Mouse (Mus musculus) lung, embryonic 14.5 days (tissue): ENCODE results near the gene Sumo2. TPM values are rescaled to one million over a fixed set of nuclear protein-coding genes. Genes with fewer than 3 reads are reported as not detected.

Source experiments
- ATAC-seq: fragments of 200-750 bp; cut with Nextera tagmentation; 2 replicates; pipeline ENCODE4 v1.8.0; 2017; ENCODE audit warnings: mild to moderate bottlenecking, moderate TSS enrichment, moderate library complexity; ENCODE audit not compliant: insufficient read depth
- DNase-seq: peaks from one replicate; pipeline ENCODE4 v3.0.0-alpha.2; 2015
- H3K27ac ChIP-seq: fragments of 300-500 bp; sonication (generic); 2 replicates; pipeline ENCODE4 v1.5.1; 2014; ENCODE audit warnings: low read depth, mild to moderate bottlenecking, moderate library complexity
- H3K27me3 ChIP-seq: fragments of 300-500 bp; sonication (generic); 2 replicates; pipeline ENCODE4 v1.6.1; 2014; ENCODE audit warnings: low read length, control low read depth; ENCODE audit not compliant: insufficient read depth
- H3K36me3 ChIP-seq: fragments of 300-500 bp; sonication (generic); 2 replicates; pipeline ENCODE4 v1.6.1; 2014; ENCODE audit warnings: control low read depth; ENCODE audit not compliant: insufficient read depth
- H3K4me1 ChIP-seq: fragments of 300-500 bp; sonication (generic); 2 replicates; pipeline ENCODE4 v1.6.1; 2014; ENCODE audit warnings: antibody characterized with exemption, control low read depth; ENCODE audit not compliant: insufficient read depth
- H3K4me2 ChIP-seq: fragments of 300-500 bp; sonication (generic); 2 replicates; pipeline ENCODE4 v1.6.1; 2014; ENCODE audit warnings: mild to moderate bottlenecking
- H3K4me3 ChIP-seq: fragments of 300-500 bp; sonication (generic); 2 replicates; pipeline ENCODE4 v1.5.1; 2014; ENCODE audit warnings: low read depth, low read length
- H3K9ac ChIP-seq: fragments of 300-500 bp; sonication (generic); 2 replicates; pipeline ENCODE4 v1.6.1; 2014
- H3K9me3 ChIP-seq: fragments of 300-500 bp; sonication (generic); 2 replicates; pipeline ENCODE4 v1.6.1; 2016; ENCODE audit warnings: low read depth, low read length, control low read depth
- CTCF ChIP-seq: IDR thresholded peaks from 2 replicates; pipeline ENCODE4 v1.5.1; 2016; ENCODE audit warnings: antibody characterized with exemption, low read depth
- WGBS: fragments of 180-500 bp; shearing (Covaris S2); extraction: QIAGEN DNeasy Blood & Tissue Kit; methylation state at CpG from one replicate; pipeline ENCODE4 v1.1.7; 2014; 5-methylcytosine and 5-hydroxymethylcytosine counted together
- polyA plus RNA-seq: library from polyadenylated mRNA; unstranded; fragments of >200 nt; fragmentation: Nextera tagmentation; extraction: Ambion mirVana; gene quantifications from 2 replicates; pipeline ENCODE4 v1.2.1, GENCODE M21; 2014

Gene Sumo2
- 1,096 and 1,118 TPM in 2 replicates for polyA plus RNA-seq

- H3K9ac ChIP-seq: peak within 1 kb of the TSS; percentile 98
- DNase-seq (peak; percentile 98), ATAC-seq (peak; percentile 90)
- H3K4me2 ChIP-seq: peak within 1 kb of the TSS; percentile 71
- TF ChIP-seq CTCF: no peak
- WGBS: under 1% methylated on average over 61 of the region's 70 CpGs
- peak within 1 kb of the TSS; percentile 100 for H3K27ac ChIP-seq
- H3K27me3 ChIP-seq: no peaks in the 10 kb centered on the region
- H3K9me3 ChIP-seq: no peaks in the 10 kb centered on the region
- peaks cover 34% of the 10 kb centered on the region for H3K36me3 ChIP-seq
- 0 out of 2 replicates have a peak, but pooled peaks cover 6% of the 10 kb centered on the region for H3K4me1 ChIP-seq
- H3K4me3 ChIP-seq: peak within 1 kb of the TSS; percentile 98
Measured at GRCm38 (mm10) chr11:115536038-115536681, at the start of gene Sumo2. Gene Sumo2 (minus strand): TSS chr11:115536276.

- no peak for ATAC-seq
- no peak for TF ChIP-seq CTCF
- no peak overlapping the region for H3K4me3 ChIP-seq
- no peaks in the 10 kb centered on the region for H3K27me3 ChIP-seq
- H3K36me3 ChIP-seq: peaks cover 97% of the 10 kb centered on the region
- no peak overlapping the region for H3K9ac ChIP-seq
- no peak for DNase-seq
- 85% methylated on average over 7 of the region's 7 CpGs for WGBS
- H3K9me3 ChIP-seq: no peaks in the 10 kb centered on the region
- no peaks in the 10 kb centered on the region for H3K4me1 ChIP-seq
- no peak overlapping the region for H3K4me2 ChIP-seq
- H3K27ac ChIP-seq: no peak overlapping the region
Measured at GRCm38 (mm10) chr11:115585573-115586100, 49.6 kb upstream of the Sumo2 start.

GRCm38 (mm10) chr11:115584376-115585073 is 48.4 kb upstream of the Sumo2 start:
- Histone ChIP-seq H3K27me3 (no peaks in the 10 kb centered on the region), H3K9ac (no peak overlapping the region), H3K9me3 (no peaks in the 10 kb centered on the region), H3K36me3 (peaks cover 96% of the 10 kb centered on the region), H3K4me2 (no peak overlapping the region), H3K4me3 (no peak overlapping the region), H3K27ac (no peak overlapping the region), H3K4me1 (no peaks in the 10 kb centered on the region)
- no peak for ATAC-seq
- no peak for DNase-seq
- TF ChIP-seq CTCF: no peak
- WGBS: 81% methylated on average over 10 of the region's 10 CpGs

- ATAC-seq (no peak), DNase-seq (no peak)
- Histone ChIP-seq H3K4me3 (no peak overlapping the region), H3K4me1 (no peaks in the 10 kb centered on the region), H3K9ac (no peak overlapping the region), H3K4me2 (no peak overlapping the region), H3K27me3 (no peaks in the 10 kb centered on the region), H3K27ac (no peak overlapping the region), H3K36me3 (peaks cover 99% of the 10 kb centered on the region), H3K9me3 (no peaks in the 10 kb centered on the region)
- TF ChIP-seq CTCF: no peak
- 77% methylated on average over 10 of the region's 10 CpGs for WGBS
Measured at GRCm38 (mm10) chr11:115582913-115583606, 47.0 kb upstream of the Sumo2 start.

- H3K27me3 ChIP-seq: no peaks in the 10 kb centered on the region
- no peaks in the 10 kb centered on the region for H3K9me3 ChIP-seq
- H3K36me3 ChIP-seq: peaks cover 71% of the 10 kb centered on the region
- no peak overlapping the region for H3K4me3 ChIP-seq
- DNase-seq: no peak
- no peak for TF ChIP-seq CTCF
- no peak overlapping the region for H3K4me2 ChIP-seq
- ATAC-seq: no peak
- no peaks in the 10 kb centered on the region for H3K4me1 ChIP-seq
- no peak overlapping the region for H3K9ac ChIP-seq
- H3K27ac ChIP-seq: no peak overlapping the region
Measured at GRCm38 (mm10) chr11:115579080-115579479, 43.0 kb upstream of the Sumo2 start.

GRCm38 (mm10) chr11:115564961-115565360 is 28.9 kb upstream of the Sumo2 start:
- no peak for ATAC-seq

More at GRCm38 (mm10) chr11:115564961-115565360, 28.9 kb upstream of the Sumo2 start:
- peak overlapping the region; percentile 68 for H3K9ac ChIP-seq
- H3K4me3 ChIP-seq: peak overlapping the region; percentile 72
- peak overlapping the region; percentile 69 for H3K4me2 ChIP-seq
- no peak for TF ChIP-seq CTCF
- 0 out of 2 replicates have a peak, but pooled peaks cover 5% of the 10 kb centered on the region for H3K4me1 ChIP-seq
- no peak overlapping the region for H3K27ac ChIP-seq
- no peaks in the 10 kb centered on the region for H3K9me3 ChIP-seq
- no peak for DNase-seq
- peaks cover 41% of the 10 kb centered on the region for H3K36me3 ChIP-seq
- no peaks in the 10 kb centered on the region for H3K27me3 ChIP-seq
- WGBS: 14% methylated on average over 7 of the region's 7 CpGs
